Mouse (Mus musculus) retina, adult 2 months (tissue): Measurements from ENCODE around the gene Gm10065.

Experiments
- DNase-seq: peaks from one replicate; pipeline ENCODE4 v3.0.0-alpha.2; 2012; ENCODE audit warnings: low read depth, low spot score

The Gm10065 gene

DNA sequence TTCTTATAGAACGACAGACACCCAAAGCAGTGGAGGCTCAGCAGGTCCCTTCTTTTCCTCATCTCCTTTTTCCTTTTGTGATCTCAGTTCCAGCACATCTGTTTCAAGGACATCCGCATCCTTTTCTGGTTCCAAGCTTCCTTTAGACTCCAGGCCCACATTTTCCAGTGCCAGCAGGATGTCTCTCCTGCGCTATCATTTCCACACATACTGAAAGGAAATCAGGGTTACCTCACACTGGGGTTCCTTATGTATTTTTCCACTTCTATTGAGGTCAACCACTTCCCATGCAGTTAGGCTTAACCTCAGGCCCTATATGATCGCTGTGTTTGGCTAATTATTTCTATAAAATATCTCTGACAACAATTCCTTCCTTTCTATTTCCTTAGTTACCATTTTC lies 43.8 kb downstream of the Gm10065 start:
- no peak for DNase-seq
